Mouse (Mus musculus): Measurements from ENCODE around the gene Cyp2e1. TPM values are rescaled to one million over a fixed set of nuclear protein-coding genes. Genes with fewer than 3 reads are reported as not detected.

Gene Cyp2e1
- polyA plus RNA-seq, 2 experiments: 0.05 TPM; not detected in 1

GRCm38 (mm10) chr7:140788053-140788435, 24.5 kb downstream of the Cyp2e1 start:
- no peak for TF ChIP-seq POLR2A (IDR thresholded peaks at IDR 0.05; ENCODE audit: borderline replicate concordance, extremely low read depth, insufficient read depth, insufficient read length)
- 84% methylated on average over 7 of the region's 7 CpGs for WGBS
- H3K9me3 ChIP-seq (ENCODE audit: control insufficient read depth, low read length): no peaks in the 10 kb centered on the region

GRCm38 (mm10) chr7:140793541-140793940, 30.0 kb downstream of the Cyp2e1 start:
- H3K36me3 ChIP-seq (ENCODE audit: control insufficient read depth, insufficient read depth, low read length): no peaks in the 10 kb centered on the region
- no peak for TF ChIP-seq POLR2A (IDR thresholded peaks at IDR 0.05; ENCODE audit: borderline replicate concordance, extremely low read depth, insufficient read depth, insufficient read length)
- no peak for DNase-seq (ENCODE audit: low spot score)
- no peak for ATAC-seq (ENCODE audit: low FRiP score, low read depth)
- no peaks in the 10 kb centered on the region for H3K9me3 ChIP-seq (ENCODE audit: control insufficient read depth, low read length)
- no peak overlapping the region for H3K4me2 ChIP-seq (replicated peaks; ENCODE audit: low read depth, low read length, severe bottlenecking)
- H3K9ac ChIP-seq (ENCODE audit: low read depth, low read length, severe bottlenecking): no peak overlapping the region
- no peak overlapping the region for H3K27ac ChIP-seq (replicated peaks; ENCODE audit: low read depth, low read length)
- no peaks in the 10 kb centered on the region for H3K27me3 ChIP-seq (ENCODE audit: control insufficient read depth, insufficient read depth, low read length)
- H3K4me3 ChIP-seq (replicated peaks; ENCODE audit: low read length): no peak overlapping the region
- 59% methylated on average over 4 of the region's 4 CpGs for WGBS
- H3K4me1 ChIP-seq (ENCODE audit: control insufficient read depth, insufficient read depth, low read length): no peaks in the 10 kb centered on the region

More at GRCm38 (mm10) chr7:140788053-140788435, 24.5 kb downstream of the Cyp2e1 start:
- no peak for ATAC-seq (ENCODE audit: low FRiP score, low read depth)
- DNase-seq (ENCODE audit: low spot score): no peak
- no peak overlapping the region for H3K27ac ChIP-seq (replicated peaks; ENCODE audit: low read depth, low read length)
- H3K4me3 ChIP-seq (replicated peaks; ENCODE audit: low read length): no peak overlapping the region
- H3K4me2 ChIP-seq (replicated peaks; ENCODE audit: low read depth, low read length, severe bottlenecking): no peak overlapping the region
- no peaks in the 10 kb centered on the region for H3K4me1 ChIP-seq (ENCODE audit: control insufficient read depth, insufficient read depth, low read length)
- no peaks in the 10 kb centered on the region for H3K27me3 ChIP-seq (ENCODE audit: control insufficient read depth, insufficient read depth, low read length)
- no peak overlapping the region for H3K9ac ChIP-seq (ENCODE audit: low read depth, low read length, severe bottlenecking)
- no peaks in the 10 kb centered on the region for H3K36me3 ChIP-seq (ENCODE audit: control insufficient read depth, insufficient read depth, low read length)

GRCm38 (mm10) chr7:140797619-140798018, 34.1 kb downstream of the Cyp2e1 start:
- no peak for TF ChIP-seq POLR2A (IDR thresholded peaks at IDR 0.05; ENCODE audit: borderline replicate concordance, extremely low read depth, insufficient read depth, insufficient read length)
- no peak for ATAC-seq (ENCODE audit: low FRiP score, low read depth)
- Histone ChIP-seq H3K4me2 (replicated peaks; ENCODE audit: low read depth, low read length, severe bottlenecking) (no peak overlapping the region), H3K9ac (ENCODE audit: low read depth, low read length, severe bottlenecking) (no peak overlapping the region), H3K36me3 (ENCODE audit: control insufficient read depth, insufficient read depth, low read length) (no peaks in the 10 kb centered on the region), H3K27ac (replicated peaks; ENCODE audit: low read depth, low read length) (no peak overlapping the region), H3K4me1 (ENCODE audit: control insufficient read depth, insufficient read depth, low read length) (no peaks in the 10 kb centered on the region), H3K4me3 (replicated peaks; ENCODE audit: low read length) (no peak overlapping the region), H3K9me3 (ENCODE audit: control insufficient read depth, low read length) (no peaks in the 10 kb centered on the region), H3K27me3 (ENCODE audit: control insufficient read depth, insufficient read depth, low read length) (no peaks in the 10 kb centered on the region)
- WGBS: 88% methylated on average over 3 of the region's 3 CpGs
- DNase-seq (ENCODE audit: low spot score): no peak

- Histone ChIP-seq H3K4me3 (replicated peaks; ENCODE audit: low read length) (no peak overlapping the region), H3K36me3 (ENCODE audit: control insufficient read depth, insufficient read depth, low read length) (no peaks in the 10 kb centered on the region), H3K9me3 (ENCODE audit: control insufficient read depth, low read length) (no peaks in the 10 kb centered on the region), H3K9ac (ENCODE audit: low read depth, low read length, severe bottlenecking) (no peak overlapping the region), H3K4me1 (ENCODE audit: control insufficient read depth, insufficient read depth, low read length) (no peaks in the 10 kb centered on the region), H3K4me2 (replicated peaks; ENCODE audit: low read depth, low read length, severe bottlenecking) (no peak overlapping the region), H3K27ac (replicated peaks; ENCODE audit: low read depth, low read length) (no peak overlapping the region), H3K27me3 (ENCODE audit: control insufficient read depth, insufficient read depth, low read length) (no peaks in the 10 kb centered on the region)
- DNase-seq (ENCODE audit: low spot score): no peak
- TF ChIP-seq POLR2A (IDR thresholded peaks at IDR 0.05; ENCODE audit: borderline replicate concordance, extremely low read depth, insufficient read depth, insufficient read length): no peak
- WGBS: 69% methylated on average over 2 of the region's 2 CpGs
- ATAC-seq (ENCODE audit: low FRiP score, low read depth): no peak
Measured at GRCm38 (mm10) chr7:140798212-140798611, 34.7 kb downstream of the Cyp2e1 start.

- Histone ChIP-seq H3K4me2 (replicated peaks; ENCODE audit: low read depth, low read length, severe bottlenecking) (no peak overlapping the region), H3K9me3 (ENCODE audit: control insufficient read depth, low read length) (no peaks in the 10 kb centered on the region), H3K27me3 (ENCODE audit: control insufficient read depth, insufficient read depth, low read length) (no peaks in the 10 kb centered on the region), H3K4me1 (ENCODE audit: control insufficient read depth, insufficient read depth, low read length) (no peaks in the 10 kb centered on the region), H3K4me3 (replicated peaks; ENCODE audit: low read length) (no peak overlapping the region), H3K27ac (replicated peaks; ENCODE audit: low read depth, low read length) (no peak overlapping the region), H3K36me3 (ENCODE audit: control insufficient read depth, insufficient read depth, low read length) (no peaks in the 10 kb centered on the region), H3K9ac (ENCODE audit: low read depth, low read length, severe bottlenecking) (no peak overlapping the region)
- TF ChIP-seq POLR2A (IDR thresholded peaks at IDR 0.05; ENCODE audit: borderline replicate concordance, extremely low read depth, insufficient read depth, insufficient read length): no peak
- 35% methylated on average over 6 of the region's 6 CpGs for WGBS
- no peak for DNase-seq (ENCODE audit: low spot score)
- no peak for ATAC-seq (ENCODE audit: low FRiP score, low read depth)
Measured at GRCm38 (mm10) chr7:140802629-140803028, 39.1 kb downstream of the Cyp2e1 start.

GRCm38 (mm10) chr7:140805704-140806103, 42.2 kb downstream of the Cyp2e1 start:
- ATAC-seq (ENCODE audit: low FRiP score, low read depth): no peak
- H3K36me3 ChIP-seq (ENCODE audit: control insufficient read depth, insufficient read depth, low read length): no peaks in the 10 kb centered on the region
- no peak for DNase-seq (ENCODE audit: low spot score)
- no peak for TF ChIP-seq POLR2A (IDR thresholded peaks at IDR 0.05; ENCODE audit: borderline replicate concordance, extremely low read depth, insufficient read depth, insufficient read length)
- H3K9ac ChIP-seq (ENCODE audit: low read depth, low read length, severe bottlenecking): no peak overlapping the region
- WGBS: 10% methylated on average over 1 of the region's 1 CpGs
- no peak overlapping the region for H3K4me3 ChIP-seq (replicated peaks; ENCODE audit: low read length)
- no peak overlapping the region for H3K27ac ChIP-seq (replicated peaks; ENCODE audit: low read depth, low read length)
- H3K9me3 ChIP-seq (ENCODE audit: control insufficient read depth, low read length): no peaks in the 10 kb centered on the region
- H3K4me2 ChIP-seq (replicated peaks; ENCODE audit: low read depth, low read length, severe bottlenecking): no peak overlapping the region
- H3K4me1 ChIP-seq (ENCODE audit: control insufficient read depth, insufficient read depth, low read length): no peaks in the 10 kb centered on the region
- no peaks in the 10 kb centered on the region for H3K27me3 ChIP-seq (ENCODE audit: control insufficient read depth, insufficient read depth, low read length)

Measured in limb, embryonic 14.5 days (tissue).